Mouse (Mus musculus) thymus, adult 2 months (tissue): Measurements from ENCODE around the gene Fam219a.

ENCODE experiments used
- CTCF ChIP-seq: fragments of 200-500 bp; IDR thresholded peaks from 2 replicates; pipeline ENCODE4 v1.5.1; 2012; ENCODE audit warnings: mild to moderate bottlenecking, control low read depth, low read length, moderate library complexity, borderline replicate concordance; ENCODE audit not compliant: control insufficient read depth, poor library complexity, insufficient read depth; ENCODE audit errors: extremely low read depth
- POLR2A ChIP-seq: fragments of 200-500 bp; IDR thresholded peaks from 2 replicates; pipeline ENCODE4 v1.6.1; 2012; ENCODE audit warnings: mild to moderate bottlenecking, low read length, control low read depth, moderate library complexity; ENCODE audit not compliant: control insufficient read depth, poor library complexity, insufficient read depth; ENCODE audit errors: extremely low read depth

GRCm38 (mm10) chr4:41566123-41566522, 3.2 kb downstream of the Fam219a start:
- TF ChIP-seq POLR2A, result no peak
- no peak for TF ChIP-seq CTCF
